Mouse (Mus musculus) frontal cortex, postnatal 14 days (tissue): ENCODE results near the gene Gdpd5.
A peak's percentile ranks its signal among the peaks of the same experiment; 100 is the strongest.

Source experiments
- DNase-seq, 2 experiments: peaks; one replicate each; pipeline ENCODE4 v3.0.0; 2022; ENCODE audit warnings: low spot score in 2 of 2

The Gdpd5 gene

GRCm38 (mm10) chr7:99381214-99382087, at the start of gene Gdpd5:
TSS of gene Gdpd5 (plus strand) at chr7:99381414.
- DNase-seq = peak; percentile 96 to 99

- peak; percentile 40 to 60 for DNase-seq
Observed at GRCm38 (mm10) chr7:99332774-99333480, 48.3 kb upstream of the Gdpd5 start.

- no peak for DNase-seq
Observed at GRCm38 (mm10) chr7:99340736-99341135, 40.5 kb upstream of the Gdpd5 start.

- DNase-seq = no peak
Observed at GRCm38 (mm10) chr7:99343577-99343976, 37.6 kb upstream of the Gdpd5 start.

GRCm38 (mm10) chr7:99347268-99347667, 33.9 kb upstream of the Gdpd5 start:
- DNase-seq = no peak

- no peak for DNase-seq
Observed at GRCm38 (mm10) chr7:99348883-99349282, 32.3 kb upstream of the Gdpd5 start.

- DNase-seq = no peak
Observed at GRCm38 (mm10) chr7:99349782-99350720, 31.2 kb upstream of the Gdpd5 start.

- no peak for DNase-seq
Observed at GRCm38 (mm10) chr7:99351104-99351801, 30.0 kb upstream of the Gdpd5 start.

GRCm38 (mm10) chr7:99351802-99352517, 29.3 kb upstream of the Gdpd5 start:
- no peak for DNase-seq

- no peak for DNase-seq
Observed at GRCm38 (mm10) chr7:99352526-99353400, 28.5 kb upstream of the Gdpd5 start, which contains the start of gene Serpinh1. TSS of gene Serpinh1 (minus strand) at chr7:99353239.

GRCm38 (mm10) chr7:99355731-99356131, 25.5 kb upstream of the Gdpd5 start:
- peak; percentile 56 to 65 for DNase-seq

- no peak for DNase-seq
Observed at GRCm38 (mm10) chr7:99356244-99356930, 24.8 kb upstream of the Gdpd5 start.

- no peak for DNase-seq
Observed at GRCm38 (mm10) chr7:99357201-99357600, 24.0 kb upstream of the Gdpd5 start.

- no peak for DNase-seq
Observed at GRCm38 (mm10) chr7:99358371-99358770, 22.8 kb upstream of the Gdpd5 start.

- DNase-seq = peak in 1 of 2 experiments; percentile 83
Observed at GRCm38 (mm10) chr7:99360021-99360802, 21.0 kb upstream of the Gdpd5 start.

- DNase-seq = no peak
Observed at GRCm38 (mm10) chr7:99360803-99361414, 20.3 kb upstream of the Gdpd5 start.

GRCm38 (mm10) chr7:99362137-99362536, 19.1 kb upstream of the Gdpd5 start:
- DNase-seq = no peak
